Mouse (Mus musculus): Measurements from ENCODE around the gene Gm4884. TPM values are rescaled to one million over a fixed set of nuclear protein-coding genes. Genes with fewer than 3 reads are reported as not detected.
"Not testable (repeated sequence)": the region's sequence is repeated elsewhere in the genome, so short reads cannot be mapped to it uniquely, and the experiment has no call there.

Gene Gm4884
- not detected for total RNA-seq (2018; cell fraction: chromatin; rRNA removed)
- not detected for total RNA-seq (2018; cell fraction: cytosol; rRNA removed)
- not detected for total RNA-seq (2018; cell fraction: nucleus; rRNA removed)
- not detected in 3 replicates for polyA plus RNA-seq (2018)

DNA sequence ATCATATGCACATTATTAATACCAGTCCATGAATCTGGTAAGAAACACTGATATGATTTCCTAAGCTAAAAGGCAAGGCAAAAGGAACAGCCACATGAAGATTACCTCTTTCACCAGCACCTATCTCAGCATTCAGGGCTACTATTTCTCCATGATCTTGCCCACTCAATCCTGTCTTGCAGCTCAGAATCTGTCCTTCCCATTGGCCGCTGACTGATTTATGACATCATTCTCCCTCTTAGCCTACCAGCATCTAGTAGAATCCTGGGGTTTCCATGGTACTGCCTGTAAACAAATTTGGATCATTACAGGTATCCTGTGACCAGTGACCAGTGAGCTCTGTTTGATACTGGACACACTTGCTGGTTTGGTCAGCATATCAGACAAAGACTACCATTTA is at the start of gene Gm4884:
Gene Gm4884, plus strand, starts transcription at position 301 of the 400 bp plus-strand sequence.
- H3K79me2 ChIP-seq (ENCODE audit: inconsistent target); H3K36me3 ChIP-seq (ENCODE audit: inconsistent target); H3K4me3 ChIP-seq (ENCODE audit: inconsistent target); H3K27ac ChIP-seq: not testable (repeated sequence)
- 100% methylated on average over 1 of the region's 1 CpGs for WGBS (ENCODE audit: missing documents)

DNA sequence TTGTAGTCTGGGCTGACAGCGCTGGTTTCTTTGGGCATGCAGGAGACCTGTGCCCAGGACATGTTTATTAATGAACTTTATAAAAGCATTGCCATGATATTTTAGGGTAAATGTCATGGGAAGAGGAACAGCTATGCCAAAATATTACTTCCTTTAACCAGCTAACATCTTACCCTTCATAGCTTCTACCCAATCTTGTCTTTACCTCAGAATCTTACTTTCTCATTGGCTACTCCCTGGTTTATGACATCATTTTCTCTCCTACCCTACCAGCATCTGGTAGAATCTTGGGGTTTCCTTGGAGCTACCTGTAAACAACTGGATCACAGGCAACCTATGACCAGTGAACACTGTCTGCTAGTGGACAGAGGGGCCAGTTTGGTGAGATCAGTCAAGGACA is 45.3 kb upstream of the Gm4884 start, which contains the start of gene 4930433I11Rik:
Gene 4930433I11Rik, plus strand, starts transcription at position 301 of the 400 bp plus-strand sequence.
- H3K4me3 ChIP-seq (ENCODE audit: inconsistent target): no peak within 1 kb of the TSS
- no peaks in the 10 kb centered on the region for H3K79me2 ChIP-seq (ENCODE audit: inconsistent target)
- H3K36me3 ChIP-seq (ENCODE audit: inconsistent target): no peaks in the 10 kb centered on the region
- 71% methylated on average over 1 of the region's 1 CpGs for WGBS (ENCODE audit: missing documents)
- H3K27ac ChIP-seq: no peak within 1 kb of the TSS

DNA sequence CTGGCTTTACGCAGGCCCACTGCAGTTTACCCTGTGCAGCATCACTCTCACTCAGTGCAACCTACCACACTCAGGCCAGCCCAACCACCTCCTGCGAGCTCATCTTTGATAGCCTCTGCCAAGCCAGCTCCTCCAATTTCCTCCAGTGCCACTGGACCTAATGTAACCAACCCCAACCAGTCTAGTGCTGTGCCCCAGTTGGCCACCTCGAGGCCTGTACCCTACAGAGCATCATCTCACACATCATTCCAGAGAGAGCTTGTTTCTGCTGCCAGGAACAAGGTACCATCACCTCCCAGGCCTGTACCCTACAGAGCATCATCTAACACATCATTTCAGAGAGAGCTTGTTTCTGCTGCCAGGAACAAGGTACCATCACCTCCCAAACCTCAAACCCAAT is 11.5 kb downstream of the Gm4884 start:
- H3K79me2 ChIP-seq (ENCODE audit: inconsistent target); H3K27ac ChIP-seq; H3K4me3 ChIP-seq (ENCODE audit: inconsistent target); H3K36me3 ChIP-seq (ENCODE audit: inconsistent target): not testable (repeated sequence)
- 57% methylated on average over 3 of the region's 3 CpGs for WGBS (ENCODE audit: missing documents)

Other genes with a start within 250 kb of the Gm4884 start
- gene Vstm2b, start 134.4 kb upstream of the Gm4884 start, polyA plus RNA-seq (2018): not detected in 3 replicates
- not detected in 3 replicates for gene 4930433I11Rik, start 45.2 kb upstream of the Gm4884 start, polyA plus RNA-seq (2018)
- gene Gm5592, start 121.1 kb downstream of the Gm4884 start, polyA plus RNA-seq (2018): not detected in 3 replicates

All from macrophage (primary cell).